Mouse (Mus musculus) macrophage (primary cell): Measurements from ENCODE around the gene H2al1j. TPM values are rescaled to one million over a fixed set of nuclear protein-coding genes. Genes with fewer than 3 reads are reported as not detected.
"Not testable (repeated sequence)": the region's sequence is repeated elsewhere in the genome, so short reads cannot be mapped to it uniquely, and the experiment has no call there.

ENCODE experiments used
- H3K27ac ChIP-seq: fragments of 350-480 bp; formaldehyde crosslinking; 2 replicates; pipeline ENCODE4 v1.9.0; 2021
- H3K36me3 ChIP-seq: fragments of 350-480 bp; formaldehyde crosslinking; 2 replicates; pipeline ENCODE4 v1.9.0; 2021; ENCODE audit errors: inconsistent target
- H3K4me3 ChIP-seq: fragments of 350-480 bp; formaldehyde crosslinking; 2 replicates; pipeline ENCODE4 v1.9.0; 2021; ENCODE audit errors: inconsistent target
- H3K79me2 ChIP-seq: fragments of 350-480 bp; formaldehyde crosslinking; 2 replicates; pipeline ENCODE4 v1.9.0; 2021; ENCODE audit errors: inconsistent target
- WGBS: methylation state at CpG from one replicate; pipeline ENCODE4 v1.1.7; 2026; ENCODE audit warnings: inconsistent platforms; ENCODE audit not compliant: missing documents; 5-methylcytosine and 5-hydroxymethylcytosine counted together
- polyA plus RNA-seq: library from polyadenylated mRNA; stranded (reverse); fragments of 250-400 nt; gene quantifications from 3 replicates; pipeline ENCODE4 v1.2.4, GENCODE M21; 2018; ENCODE audit warnings: inconsistent platforms
- total RNA-seq, 78 experiments: library from RNA; depleted of rRNA; stranded (reverse); fragments of 250-400 nt; gene quantifications; 1 replicate in 9 of 78; 2 replicates in 24 of 78; 3 replicates in 43 of 78; 4 replicates in 2 of 78; pipeline ENCODE4 v1.2.4; 2018; ENCODE audit warnings: inconsistent platforms in 56 of 78

Gene H2al1j
- not detected for total RNA-seq (2018; cell fraction: chromatin; rRNA removed)
- total RNA-seq (2018; cell fraction: cytosol; rRNA removed): not detected
- not detected for total RNA-seq (2018; cell fraction: nucleus; rRNA removed)
- not detected in 3 replicates for polyA plus RNA-seq

- H3K79me2 ChIP-seq, H3K36me3 ChIP-seq, H3K4me3 ChIP-seq, H3K27ac ChIP-seq: not testable (repeated sequence)
- WGBS: 95% methylated on average over 2 of the region's 2 CpGs
These were observed at the start of gene H2al1j for GRCm38 (mm10) chrX:11327522-11327921. TSS of gene H2al1j (plus strand) at chrX:11327822.

- no peaks in the 10 kb centered on the region for H3K79me2 ChIP-seq
- 82% methylated on average over 2 of the region's 2 CpGs for WGBS
These were observed 46.9 kb upstream of the H2al1j start for GRCm38 (mm10) chrX:11280741-11281140.

GRCm38 (mm10) chrX:11288306-11288882 lies 39.2 kb upstream of the H2al1j start:
- no peak overlapping the region for H3K27ac ChIP-seq
- H3K79me2 ChIP-seq: no peaks in the 10 kb centered on the region
- 88% methylated on average over 13 of the region's 14 CpGs for WGBS
- no peak overlapping the region for H3K4me3 ChIP-seq
- no peaks in the 10 kb centered on the region for H3K36me3 ChIP-seq

More at GRCm38 (mm10) chrX:11280741-11281140, 46.9 kb upstream of the H2al1j start:
- H3K4me3 ChIP-seq: no peak overlapping the region
- H3K27ac ChIP-seq: no peak overlapping the region
- H3K36me3 ChIP-seq: no peaks in the 10 kb centered on the region

GRCm38 (mm10) chrX:11289244-11289643 lies 38.4 kb upstream of the H2al1j start:
- Histone ChIP-seq H3K79me2 (no peaks in the 10 kb centered on the region), H3K27ac (no peak overlapping the region), H3K36me3 (no peaks in the 10 kb centered on the region), H3K4me3 (no peak overlapping the region)
- 59% methylated on average over 4 of the region's 4 CpGs for WGBS

GRCm38 (mm10) chrX:11298957-11299356 lies 28.7 kb upstream of the H2al1j start, which contains the start of gene H2al1a:
TSS of gene H2al1a (plus strand) at chrX:11299257.
- not testable (repeated sequence) for H3K36me3 ChIP-seq, H3K27ac ChIP-seq
- WGBS: no CpG with 5 or more reads among the region's 3 CpGs

GRCm38 (mm10) chrX:11302132-11302531 lies 25.5 kb upstream of the H2al1j start, which contains the start of gene H2al1b:
TSS of gene H2al1b (plus strand) at chrX:11302432.
- H3K4me3 ChIP-seq, H3K36me3 ChIP-seq, H3K79me2 ChIP-seq, H3K27ac ChIP-seq: not testable (repeated sequence)
- WGBS: no CpG with 5 or more reads among the region's 3 CpGs

More at GRCm38 (mm10) chrX:11298957-11299356, 28.7 kb upstream of the H2al1j start, which contains the start of gene H2al1a:
- H3K4me3 ChIP-seq, H3K79me2 ChIP-seq: not testable (repeated sequence)

GRCm38 (mm10) chrX:11305355-11305754 lies 22.3 kb upstream of the H2al1j start, which contains the start of gene H2al1c:
TSS of gene H2al1c (plus strand) at chrX:11305655.
- no CpG with 5 or more reads among the region's 6 CpGs for WGBS

GRCm38 (mm10) chrX:11308524-11308923 lies 19.1 kb upstream of the H2al1j start, which contains the start of gene H2al1d:
TSS of gene H2al1d (plus strand) at chrX:11308824.
- not testable (repeated sequence) for H3K4me3 ChIP-seq, H3K36me3 ChIP-seq, H3K27ac ChIP-seq, H3K79me2 ChIP-seq
- no CpG with 5 or more reads among the region's 6 CpGs for WGBS

More at GRCm38 (mm10) chrX:11305355-11305754, 22.3 kb upstream of the H2al1j start, which contains the start of gene H2al1c:
- H3K36me3 ChIP-seq, H3K79me2 ChIP-seq, H3K27ac ChIP-seq, H3K4me3 ChIP-seq: not testable (repeated sequence)

- WGBS: no CpG with 5 or more reads among the region's 3 CpGs
These were observed 16.0 kb upstream of the H2al1j start, which contains the start of gene H2al1e for GRCm38 (mm10) chrX:11311634-11312033. TSS of gene H2al1e (plus strand) at chrX:11311934.

GRCm38 (mm10) chrX:11314858-11315257 lies 12.8 kb upstream of the H2al1j start, which contains the start of gene H2al1f:
TSS of gene H2al1f (plus strand) at chrX:11315158.
- no CpG with 5 or more reads among the region's 6 CpGs for WGBS
- not testable (repeated sequence) for H3K27ac ChIP-seq, H3K36me3 ChIP-seq, H3K79me2 ChIP-seq, H3K4me3 ChIP-seq

More at GRCm38 (mm10) chrX:11311634-11312033, 16.0 kb upstream of the H2al1j start, which contains the start of gene H2al1e:
- H3K27ac ChIP-seq, H3K79me2 ChIP-seq, H3K4me3 ChIP-seq, H3K36me3 ChIP-seq: not testable (repeated sequence)

GRCm38 (mm10) chrX:11317956-11318355 lies 9.7 kb upstream of the H2al1j start, which contains the start of gene H2al1g:
TSS of gene H2al1g (plus strand) at chrX:11318256.
- no CpG with 5 or more reads among the region's 3 CpGs for WGBS
- H3K27ac ChIP-seq, H3K4me3 ChIP-seq, H3K36me3 ChIP-seq, H3K79me2 ChIP-seq: not testable (repeated sequence)

GRCm38 (mm10) chrX:11321192-11321591 lies 6.4 kb upstream of the H2al1j start, which contains the start of gene H2al1h:
TSS of gene H2al1h (plus strand) at chrX:11321492.
- not testable (repeated sequence) for H3K4me3 ChIP-seq, H3K27ac ChIP-seq, H3K79me2 ChIP-seq, H3K36me3 ChIP-seq
- WGBS: no CpG with 5 or more reads among the region's 6 CpGs

GRCm38 (mm10) chrX:11324359-11324758 lies 3.3 kb upstream of the H2al1j start, which contains the start of gene H2al1i:
TSS of gene H2al1i (plus strand) at chrX:11324659.
- not testable (repeated sequence) for H3K4me3 ChIP-seq, H3K79me2 ChIP-seq, H3K36me3 ChIP-seq, H3K27ac ChIP-seq
- no CpG with 5 or more reads among the region's 5 CpGs for WGBS

GRCm38 (mm10) chrX:11345762-11346161 lies 18.1 kb downstream of the H2al1j start:
- H3K79me2 ChIP-seq: no peaks in the 10 kb centered on the region
- 91% methylated on average over 9 of the region's 9 CpGs for WGBS

GRCm38 (mm10) chrX:11346756-11347155 lies 19.1 kb downstream of the H2al1j start:
- Histone ChIP-seq H3K4me3 (no peak overlapping the region), H3K79me2 (no peaks in the 10 kb centered on the region), H3K36me3 (no peaks in the 10 kb centered on the region), H3K27ac (no peak overlapping the region)
- 97% methylated on average over 3 of the region's 3 CpGs for WGBS

More at GRCm38 (mm10) chrX:11345762-11346161, 18.1 kb downstream of the H2al1j start:
- Histone ChIP-seq H3K36me3 (no peaks in the 10 kb centered on the region), H3K4me3 (no peak overlapping the region), H3K27ac (no peak overlapping the region)
